Mouse (Mus musculus): ENCODE results near the gene Cyren.

- TF ChIP-seq ZNF384 (IDR thresholded peaks at IDR 0.05; ENCODE audit: low read depth, low read length) (no peak), ZC3H11A (IDR thresholded peaks at IDR 0.05; ENCODE audit: borderline replicate concordance, low read depth, low read length) (no peak), HCFC1 (IDR thresholded peaks at IDR 0.05; ENCODE audit: borderline replicate concordance, insufficient read depth, low read length) (no peak), CHD2 (IDR thresholded peaks at IDR 0.05; ENCODE audit: low read depth, low read length) (no peak)
Observed at GRCm38 (mm10) chr6:34874101-34874921, 3.5 kb downstream of the Cyren start.

Data from ES-E14 (cell line).